Mouse (Mus musculus) liver, adult 2 months (tissue): ENCODE measurements around the gene Dnah2.

Source experiments
- CTCF ChIP-seq: fragments of 200-500 bp; IDR thresholded peaks from 2 replicates; pipeline ENCODE4 v1.5.1; 2011; ENCODE audit warnings: low read depth, low read length, control low read depth
- POLR2A ChIP-seq: fragments of 200-500 bp; IDR thresholded peaks from 2 replicates; pipeline ENCODE4 v1.6.1; 2011; ENCODE audit warnings: low read length, control low read depth; ENCODE audit not compliant: insufficient read depth; ENCODE audit errors: extremely low read depth

- TF ChIP-seq CTCF (no peak), POLR2A (no peak)
Measured at GRCm38 (mm10) chr11:69406867-69407723, 141.8 kb downstream of the Dnah2 start.
